Mouse (Mus musculus): ENCODE results near the gene Ppa2. TPM values are rescaled to one million over a fixed set of nuclear protein-coding genes. Genes with fewer than 3 reads are reported as not detected.

The Ppa2 gene
- 47.6 and 154 TPM in 2 replicates for total RNA-seq (2017)

GRCm38 (mm10) chr3:133309954-133310808 is at the start of gene Ppa2:
Ppa2 (plus strand) TSS chr3:133310110.
- peak; percentile 94 to 95 for ATAC-seq (replicated peaks in 1 of 2; ENCODE audit: insufficient read depth in 1 of 2, low FRiP score in 2 of 2, low TSS enrichment in 1 of 2, low read depth in 1 of 2, poor library complexity in 2 of 2, severe bottlenecking in 2 of 2)

- peak; percentile 42 to 49; a peak in 2 of 4 replicates for ATAC-seq (replicated peaks in 1 of 2; ENCODE audit: insufficient read depth in 1 of 2, low FRiP score in 2 of 2, low TSS enrichment in 1 of 2, low read depth in 1 of 2, poor library complexity in 2 of 2, severe bottlenecking in 2 of 2)
These were observed 38.0 kb upstream of the Ppa2 start for GRCm38 (mm10) chr3:133271887-133272286.

GRCm38 (mm10) chr3:133284587-133284986 is 25.3 kb upstream of the Ppa2 start:
- no peak for ATAC-seq (replicated peaks in 1 of 2; ENCODE audit: insufficient read depth in 1 of 2, low FRiP score in 2 of 2, low TSS enrichment in 1 of 2, low read depth in 1 of 2, poor library complexity in 2 of 2, severe bottlenecking in 2 of 2)

GRCm38 (mm10) chr3:133288795-133289194 is 21.1 kb upstream of the Ppa2 start:
- no peak; a peak in 1 of 4 replicates for ATAC-seq (replicated peaks in 1 of 2; ENCODE audit: insufficient read depth in 1 of 2, low FRiP score in 2 of 2, low TSS enrichment in 1 of 2, low read depth in 1 of 2, poor library complexity in 2 of 2, severe bottlenecking in 2 of 2)

- no peak for ATAC-seq (replicated peaks in 1 of 2; ENCODE audit: insufficient read depth in 1 of 2, low FRiP score in 2 of 2, low TSS enrichment in 1 of 2, low read depth in 1 of 2, poor library complexity in 2 of 2, severe bottlenecking in 2 of 2)
These were observed 5.6 kb upstream of the Ppa2 start for GRCm38 (mm10) chr3:133304328-133304727.

GRCm38 (mm10) chr3:133308361-133308760 is 1.5 kb upstream of the Ppa2 start:
- no peak for ATAC-seq (replicated peaks in 1 of 2; ENCODE audit: insufficient read depth in 1 of 2, low FRiP score in 2 of 2, low TSS enrichment in 1 of 2, low read depth in 1 of 2, poor library complexity in 2 of 2, severe bottlenecking in 2 of 2)

GRCm38 (mm10) chr3:133309359-133309758 is 551 bp upstream of the Ppa2 start:
- ATAC-seq (replicated peaks in 1 of 2; ENCODE audit: insufficient read depth in 1 of 2, low FRiP score in 2 of 2, low TSS enrichment in 1 of 2, low read depth in 1 of 2, poor library complexity in 2 of 2, severe bottlenecking in 2 of 2): no peak

GRCm38 (mm10) chr3:133310809-133311179 is 884 bp downstream of the Ppa2 start:
- peak; percentile 19 to 25; a peak in 3 of 4 replicates for ATAC-seq (replicated peaks in 1 of 2; ENCODE audit: insufficient read depth in 1 of 2, low FRiP score in 2 of 2, low TSS enrichment in 1 of 2, low read depth in 1 of 2, poor library complexity in 2 of 2, severe bottlenecking in 2 of 2)

GRCm38 (mm10) chr3:133312331-133312730 is 2.4 kb downstream of the Ppa2 start:
- ATAC-seq (replicated peaks in 1 of 2; ENCODE audit: insufficient read depth in 1 of 2, low FRiP score in 2 of 2, low TSS enrichment in 1 of 2, low read depth in 1 of 2, poor library complexity in 2 of 2, severe bottlenecking in 2 of 2): no peak

GRCm38 (mm10) chr3:133312850-133313249 is 2.9 kb downstream of the Ppa2 start:
- no peak for ATAC-seq (replicated peaks in 1 of 2; ENCODE audit: insufficient read depth in 1 of 2, low FRiP score in 2 of 2, low TSS enrichment in 1 of 2, low read depth in 1 of 2, poor library complexity in 2 of 2, severe bottlenecking in 2 of 2)

GRCm38 (mm10) chr3:133313491-133314199 is 3.7 kb downstream of the Ppa2 start:
- ATAC-seq (replicated peaks in 1 of 2; ENCODE audit: insufficient read depth in 1 of 2, low FRiP score in 2 of 2, low TSS enrichment in 1 of 2, low read depth in 1 of 2, poor library complexity in 2 of 2, severe bottlenecking in 2 of 2): no peak

- ATAC-seq (replicated peaks in 1 of 2; ENCODE audit: insufficient read depth in 1 of 2, low FRiP score in 2 of 2, low TSS enrichment in 1 of 2, low read depth in 1 of 2, poor library complexity in 2 of 2, severe bottlenecking in 2 of 2): peak; percentile 51 to 54
These were observed 4.6 kb downstream of the Ppa2 start for GRCm38 (mm10) chr3:133314475-133314874.

- ATAC-seq (replicated peaks in 1 of 2; ENCODE audit: insufficient read depth in 1 of 2, low FRiP score in 2 of 2, low TSS enrichment in 1 of 2, low read depth in 1 of 2, poor library complexity in 2 of 2, severe bottlenecking in 2 of 2): no peak
These were observed 5.1 kb downstream of the Ppa2 start for GRCm38 (mm10) chr3:133315011-133315410.

- no peak for ATAC-seq (replicated peaks in 1 of 2; ENCODE audit: insufficient read depth in 1 of 2, low FRiP score in 2 of 2, low TSS enrichment in 1 of 2, low read depth in 1 of 2, poor library complexity in 2 of 2, severe bottlenecking in 2 of 2)
These were observed 5.7 kb downstream of the Ppa2 start for GRCm38 (mm10) chr3:133315647-133316046.

- ATAC-seq (replicated peaks in 1 of 2; ENCODE audit: insufficient read depth in 1 of 2, low FRiP score in 2 of 2, low TSS enrichment in 1 of 2, low read depth in 1 of 2, poor library complexity in 2 of 2, severe bottlenecking in 2 of 2): no peak
These were observed 7.9 kb downstream of the Ppa2 start for GRCm38 (mm10) chr3:133317845-133318244.

GRCm38 (mm10) chr3:133318596-133318995 is 8.7 kb downstream of the Ppa2 start:
- ATAC-seq (replicated peaks in 1 of 2; ENCODE audit: insufficient read depth in 1 of 2, low FRiP score in 2 of 2, low TSS enrichment in 1 of 2, low read depth in 1 of 2, poor library complexity in 2 of 2, severe bottlenecking in 2 of 2): no peak

- ATAC-seq (replicated peaks in 1 of 2; ENCODE audit: insufficient read depth in 1 of 2, low FRiP score in 2 of 2, low TSS enrichment in 1 of 2, low read depth in 1 of 2, poor library complexity in 2 of 2, severe bottlenecking in 2 of 2): no peak
These were observed 9.9 kb downstream of the Ppa2 start for GRCm38 (mm10) chr3:133319795-133320194.

GRCm38 (mm10) chr3:133320313-133320712 is 10.4 kb downstream of the Ppa2 start:
- no peak for ATAC-seq (replicated peaks in 1 of 2; ENCODE audit: insufficient read depth in 1 of 2, low FRiP score in 2 of 2, low TSS enrichment in 1 of 2, low read depth in 1 of 2, poor library complexity in 2 of 2, severe bottlenecking in 2 of 2)
